ENCODE assay signal across 19 mouse cellular contexts in genomic region chr4:48610251-48610650, GRCm38 (mm10). TPM values are rescaled to one million over a fixed set of nuclear protein-coding genes. Genes with fewer than 3 reads are reported as not detected.
"Had no signal": no experiment of that assay in that cellular context is flagged by ENCODE, and none has a peak within 500 bp of the region (broad histone marks: within the 10 kb centered on the region; RNA-seq: fewer than 3 reads in every experiment).

No protein-coding gene starts in this region.

- H3K9me3 ChIP-seq: midbrain, embryonic 10.5 days; midbrain, embryonic 12.5 days; neural tube, embryonic 13.5 days; neural tube, embryonic 15.5 days; stomach, embryonic 15.5 days had no signal

- H3K27ac ChIP-seq: midbrain, embryonic 10.5 days; midbrain, embryonic 12.5 days; neural tube, embryonic 13.5 days; neural tube, embryonic 15.5 days; stomach, embryonic 15.5 days; stomach, postnatal 0 days had no signal

- DNase-seq: lung, adult 18-20 months; lung, embryonic 14.5 days; lung, postnatal 10 days; lung, postnatal 4 days; midbrain, embryonic 14.5 days; retina, postnatal 1 day; thymus, adult 2 months; thymus, postnatal 25 days; thymus, postnatal 4 days had no signal

- H3K27me3 ChIP-seq: midbrain, embryonic 12.5 days; neural tube, embryonic 13.5 days; neural tube, embryonic 15.5 days; stomach, embryonic 15.5 days had no signal

- H3K4me1 ChIP-seq: stomach, embryonic 15.5 days had no signal

- H3K36me3 ChIP-seq: stomach, embryonic 15.5 days had no signal

- H3K4me3 ChIP-seq: midbrain, embryonic 10.5 days; midbrain, embryonic 12.5 days; myocyte; neural tube, embryonic 13.5 days; neural tube, embryonic 15.5 days; stomach, embryonic 15.5 days had no signal

RNA-seq across cellular contexts. Expression of gene Tmeff1, which starts 25.3 kb away (rescaled TPM):
- total RNA-seq: megakaryocyte-erythroid progenitor cell, adult 5-6 weeks had no signal

RNA-seq across cellular contexts. Expression of gene Cavin4, which starts 53.1 kb away (rescaled TPM):
- total RNA-seq: megakaryocyte, adult 5-6 weeks; megakaryocyte-erythroid progenitor cell, adult 5-6 weeks had no signal
- polyA plus RNA-seq: spleen, adult 2 months had no signal
